Mouse (Mus musculus): Measurements from ENCODE around the gene Mtx1.

Gene Mtx1

DNA sequence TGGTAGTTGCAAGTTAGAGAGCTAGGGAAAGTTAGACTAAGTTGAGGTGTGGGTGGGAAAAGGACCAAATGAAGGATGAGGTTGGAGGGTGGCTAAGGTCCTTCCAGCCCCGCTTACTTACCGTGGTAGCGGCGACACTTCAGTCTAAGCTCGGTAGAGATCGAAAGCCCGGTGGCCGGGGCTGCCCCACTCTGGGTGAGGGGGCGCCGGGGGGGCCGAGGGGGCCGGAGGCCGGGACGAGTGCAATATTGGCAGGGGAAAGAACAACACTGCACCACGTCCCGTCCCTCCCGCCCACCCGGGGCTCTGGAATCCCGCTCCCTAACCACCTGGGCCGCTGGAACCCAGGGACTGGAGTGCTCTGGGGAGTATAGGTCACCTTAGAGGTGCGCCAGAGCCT lies at the start of gene Mtx1:
Mtx1 (minus strand) TSS at position 189 of the 400 bp plus-strand sequence.
- peak; percentile 51 for DNase-seq (ENCODE audit: low read depth)

DNA sequence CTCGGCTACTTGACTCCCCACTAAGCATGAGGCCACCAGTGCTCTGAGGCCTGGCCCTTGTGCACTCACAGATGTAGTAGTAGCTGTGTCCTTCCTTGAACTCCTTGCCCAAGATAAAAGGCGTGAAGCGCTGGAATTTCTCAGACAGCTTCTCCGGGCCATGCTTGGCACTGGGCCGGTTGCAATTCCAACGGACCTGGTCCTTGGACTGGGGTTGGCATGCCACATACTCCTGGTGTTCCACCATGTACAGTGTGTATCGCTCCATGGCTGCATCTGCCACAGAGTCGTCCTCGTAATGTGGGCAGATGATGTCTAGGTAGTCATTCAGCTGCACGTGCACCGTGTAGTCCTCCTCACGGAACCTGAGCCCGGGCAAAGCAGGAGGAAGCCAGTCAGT lies 49.2 kb upstream of the Mtx1 start:
- no peak for DNase-seq (ENCODE audit: low read depth)

DNA sequence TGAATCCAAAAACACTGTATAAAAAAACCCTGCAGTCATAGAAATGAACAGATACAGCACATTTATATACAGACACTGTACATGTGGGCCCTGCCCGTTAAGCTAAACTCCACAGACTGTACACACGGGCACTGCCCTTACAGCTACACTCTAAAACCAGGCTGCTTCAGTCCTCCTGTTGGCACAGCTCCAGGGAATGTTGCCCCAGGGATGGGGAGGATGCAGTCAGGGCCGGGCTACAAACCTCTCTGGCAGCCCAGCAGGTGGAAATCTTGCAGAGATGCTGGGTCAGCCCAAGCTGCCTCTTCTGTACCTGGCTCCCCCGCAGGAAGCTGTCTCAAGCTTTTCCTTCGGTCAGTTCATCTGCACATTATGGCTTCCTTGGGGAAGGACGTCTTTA lies 44.9 kb upstream of the Mtx1 start:
- no peak for DNase-seq (ENCODE audit: low read depth)

DNA sequence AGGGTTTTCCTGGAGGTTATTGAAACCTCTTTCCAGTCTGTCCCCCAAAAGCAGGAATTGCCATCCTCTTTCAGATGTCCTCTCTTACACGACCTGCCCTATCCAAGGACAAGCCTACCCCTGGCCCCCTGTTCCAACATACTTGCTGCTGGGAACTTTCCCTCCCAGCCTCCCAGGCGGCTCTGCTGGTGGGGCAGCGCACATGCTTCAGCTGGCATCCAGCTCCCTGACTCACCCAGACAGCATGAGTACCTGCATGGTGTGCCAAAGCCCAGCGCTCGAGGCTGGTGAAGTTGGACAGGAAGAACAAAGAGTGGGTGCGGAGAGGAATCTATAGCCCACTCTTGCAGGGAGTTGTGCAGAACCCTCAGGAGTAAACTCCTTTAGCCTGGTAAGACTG lies 44.0 kb upstream of the Mtx1 start:
- no peak for DNase-seq (ENCODE audit: low read depth)

DNA sequence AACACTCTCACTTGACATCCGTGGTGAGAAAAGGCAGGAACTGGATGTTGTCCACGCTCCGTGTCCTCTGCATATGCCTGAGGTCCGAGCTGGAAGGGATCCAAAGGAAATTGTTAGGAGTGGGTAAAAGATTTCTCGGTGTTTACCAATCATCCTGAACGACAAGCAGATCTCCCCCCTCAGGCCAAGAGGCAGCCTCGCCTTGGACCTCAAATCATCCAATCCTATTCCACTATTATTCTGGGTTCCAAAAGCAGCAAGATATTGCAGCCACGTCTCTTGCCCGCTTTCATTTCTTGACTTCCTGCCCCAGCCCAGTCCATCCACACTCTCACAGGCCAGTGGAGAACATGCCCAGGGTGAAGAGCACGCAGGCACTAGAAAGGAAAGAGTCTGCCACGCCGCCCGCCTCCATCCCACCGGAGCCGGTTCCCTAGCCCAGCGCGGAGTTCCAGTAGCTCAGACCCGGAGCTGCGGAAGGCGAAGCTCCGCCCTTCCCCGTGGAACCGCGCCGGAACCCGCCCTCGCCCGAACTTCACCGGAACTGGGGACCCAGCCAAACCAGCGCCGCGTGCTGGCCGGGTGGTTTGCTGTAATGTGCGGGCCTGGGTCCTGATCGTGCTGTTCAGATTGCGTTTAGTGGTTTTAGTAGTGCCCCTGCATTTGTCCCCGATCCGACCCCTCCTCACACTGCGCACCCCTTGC lies 43.3 kb upstream of the Mtx1 start, which contains the start of gene Slc50a1:
Slc50a1 (minus strand) TSS at position 520 of the 705 bp plus-strand sequence.
- peak; percentile 87 for DNase-seq (ENCODE audit: low read depth)

DNA sequence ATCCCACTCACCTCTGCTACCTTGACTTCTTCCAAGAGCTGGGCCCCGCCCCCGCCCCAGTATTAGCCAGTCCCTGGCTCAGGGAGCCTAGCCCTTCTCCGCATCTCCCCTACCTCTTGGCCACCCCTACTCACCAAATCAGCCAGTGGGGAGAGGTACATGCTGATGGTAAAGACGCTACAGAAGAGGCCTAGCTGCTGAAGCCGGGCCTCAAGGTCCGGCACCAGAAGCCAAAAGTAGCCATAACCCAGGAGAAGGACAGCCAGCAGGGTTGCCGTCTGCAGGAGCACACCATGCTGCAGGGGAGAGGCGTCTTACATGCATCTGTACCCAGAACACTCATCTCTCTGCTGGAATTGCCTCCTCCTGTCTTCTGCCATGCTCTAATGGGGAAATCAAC lies 42.0 kb upstream of the Mtx1 start:
- DNase-seq (ENCODE audit: low read depth): no peak

DNA sequence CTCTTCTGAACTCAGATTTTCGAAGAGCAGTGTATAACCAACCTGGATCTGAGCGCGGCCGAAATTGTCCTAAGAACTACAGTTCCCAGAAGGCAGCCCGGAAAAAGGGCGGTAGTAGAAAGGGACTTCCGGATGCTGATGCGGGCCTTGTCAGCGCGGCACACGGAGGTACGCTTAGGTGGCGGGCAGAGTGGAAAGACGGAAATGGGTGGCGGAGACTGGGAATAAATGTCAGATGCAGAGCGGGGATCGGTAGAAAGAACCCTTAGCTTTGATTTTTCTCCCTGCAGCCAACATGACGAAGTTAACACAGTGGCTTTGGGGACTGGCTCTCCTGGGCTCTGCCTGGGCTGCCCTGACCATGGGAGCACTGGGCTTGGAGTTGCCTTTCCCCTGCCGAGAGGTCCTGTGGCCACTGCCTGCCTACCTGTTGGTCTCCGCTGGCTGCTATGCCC lies 39.6 kb upstream of the Mtx1 start:
- peak; percentile 91 for DNase-seq (ENCODE audit: low read depth)

DNA sequence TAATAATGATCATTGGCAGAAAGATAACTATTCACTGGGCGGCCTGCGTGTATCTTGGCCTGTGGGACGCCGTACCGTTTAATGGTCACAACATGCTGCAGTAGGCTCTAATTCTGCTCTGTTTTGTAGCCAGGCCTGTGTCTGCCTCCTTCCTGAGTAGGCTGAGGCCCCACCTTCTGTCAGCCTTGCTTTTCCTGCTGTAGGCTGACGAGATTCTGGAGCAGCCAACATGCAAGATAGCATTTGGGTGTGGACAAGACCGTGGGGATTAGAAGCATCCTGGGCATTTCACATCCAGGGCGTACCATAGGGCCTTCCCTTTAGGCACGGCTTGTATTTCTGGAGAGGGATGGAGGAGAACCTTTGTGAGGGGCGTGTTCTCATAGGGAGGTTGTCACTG lies 35.5 kb upstream of the Mtx1 start:
- DNase-seq (ENCODE audit: low read depth): no peak

DNA sequence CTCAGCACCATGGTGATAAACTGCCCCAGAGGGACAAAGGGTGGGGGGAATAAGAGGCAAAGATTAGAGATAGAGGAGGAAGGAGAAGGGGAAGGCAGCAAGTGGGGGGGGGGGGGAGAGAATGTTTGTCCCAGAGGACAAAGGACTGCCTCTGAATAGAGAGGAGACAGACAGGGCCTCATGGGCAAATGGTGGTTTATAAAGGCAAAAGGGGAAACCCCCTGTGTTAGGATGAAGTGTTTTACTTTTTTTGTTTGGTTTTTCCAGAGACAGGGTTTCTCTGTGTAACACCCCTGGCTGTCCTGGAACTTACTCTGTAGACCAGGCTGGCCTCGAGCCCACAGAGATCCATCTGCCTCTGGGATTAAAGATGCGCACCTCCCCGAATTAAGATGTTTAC lies 33.3 kb upstream of the Mtx1 start:
- no peak for DNase-seq (ENCODE audit: low read depth)

DNA sequence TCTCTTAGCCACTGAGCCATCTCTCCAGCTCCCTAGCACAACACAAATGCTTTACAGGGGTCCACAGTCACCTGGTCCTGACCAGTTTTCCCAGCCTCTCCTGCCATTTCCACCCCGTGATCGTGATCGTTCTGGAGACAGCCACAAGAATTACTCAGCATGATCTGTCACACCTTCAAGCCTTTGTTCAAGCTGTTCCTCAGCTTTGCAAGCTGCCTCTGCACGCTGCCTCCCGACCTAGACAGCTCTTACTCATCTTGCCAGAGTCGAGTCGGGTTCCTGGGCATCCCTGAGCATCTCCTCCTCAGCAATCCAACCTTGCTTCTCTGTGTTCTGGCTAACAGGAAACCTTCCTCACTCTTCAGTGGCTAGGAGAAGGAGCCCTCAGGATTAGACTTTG lies 32.2 kb upstream of the Mtx1 start, which contains the start of gene Dpm3:
Dpm3 (plus strand) TSS at position 283 of the 400 bp plus-strand sequence.
- DNase-seq (ENCODE audit: low read depth): no peak

DNA sequence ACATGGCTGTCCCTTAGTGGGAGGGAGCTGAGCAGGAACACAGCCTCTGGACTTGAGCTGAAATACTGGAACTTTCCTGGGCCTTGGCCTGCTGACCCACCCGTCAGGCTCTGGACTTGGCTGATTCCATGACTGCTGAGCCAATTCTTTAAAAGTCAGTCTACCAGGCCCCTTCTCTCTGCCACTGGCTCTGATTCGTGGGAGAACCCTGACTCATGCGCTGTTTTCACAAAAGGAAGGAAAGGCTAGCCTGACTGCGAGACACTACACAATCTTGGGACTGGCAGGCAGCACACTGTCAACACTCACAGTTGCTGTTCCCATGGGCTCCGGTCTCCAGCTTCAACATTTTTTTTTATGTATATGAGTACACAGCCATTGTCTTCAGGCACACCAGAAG lies 29.3 kb upstream of the Mtx1 start:
- DNase-seq (ENCODE audit: low read depth): no peak

DNA sequence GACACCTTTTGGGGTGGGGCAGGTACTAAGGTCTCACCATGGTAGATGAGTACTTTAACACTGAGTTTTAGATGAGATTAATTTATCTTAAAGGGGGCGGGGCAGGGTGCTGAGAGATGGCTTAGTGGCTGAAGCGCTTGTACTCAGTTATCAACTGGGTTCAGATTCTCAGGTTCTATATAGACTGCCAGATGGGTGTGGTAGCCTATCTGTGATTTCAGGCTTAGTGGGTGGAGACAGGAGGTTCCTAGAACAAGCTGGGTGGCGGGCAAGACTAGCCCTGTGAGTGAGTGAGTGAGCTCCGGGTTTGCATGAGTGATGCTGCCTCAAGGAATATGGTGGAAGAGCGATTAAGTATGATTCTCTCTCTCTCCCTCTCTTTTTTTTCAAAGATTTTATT lies 28.1 kb upstream of the Mtx1 start:
- no peak for DNase-seq (ENCODE audit: low read depth)

DNA sequence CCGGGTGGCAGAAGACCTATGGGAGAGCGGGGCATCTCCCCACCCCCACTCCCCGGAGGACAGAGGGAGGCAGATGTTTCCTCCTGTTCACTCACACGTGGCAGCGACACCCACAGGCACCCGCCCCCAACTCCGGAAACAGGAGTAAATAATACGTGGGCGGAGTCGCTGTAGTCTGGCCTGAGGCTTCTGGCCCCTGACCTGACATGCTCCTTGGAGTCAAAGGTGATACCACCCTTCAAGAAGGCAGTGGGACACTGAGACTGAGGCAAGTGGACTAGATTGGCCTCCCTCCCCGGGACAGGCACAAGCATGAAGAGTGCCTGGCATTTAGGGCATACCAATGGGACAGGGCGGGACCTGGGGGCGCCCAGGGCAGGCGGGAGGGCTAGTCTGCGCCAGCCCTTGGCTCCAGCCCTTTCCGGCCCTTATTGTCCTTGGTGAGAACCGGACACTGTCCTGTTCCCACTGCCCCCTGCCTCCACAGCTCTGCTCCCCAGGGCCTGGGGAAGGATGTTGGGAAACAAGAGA lies 24.5 kb upstream of the Mtx1 start:
- DNase-seq (ENCODE audit: low read depth): peak; percentile 70

DNA sequence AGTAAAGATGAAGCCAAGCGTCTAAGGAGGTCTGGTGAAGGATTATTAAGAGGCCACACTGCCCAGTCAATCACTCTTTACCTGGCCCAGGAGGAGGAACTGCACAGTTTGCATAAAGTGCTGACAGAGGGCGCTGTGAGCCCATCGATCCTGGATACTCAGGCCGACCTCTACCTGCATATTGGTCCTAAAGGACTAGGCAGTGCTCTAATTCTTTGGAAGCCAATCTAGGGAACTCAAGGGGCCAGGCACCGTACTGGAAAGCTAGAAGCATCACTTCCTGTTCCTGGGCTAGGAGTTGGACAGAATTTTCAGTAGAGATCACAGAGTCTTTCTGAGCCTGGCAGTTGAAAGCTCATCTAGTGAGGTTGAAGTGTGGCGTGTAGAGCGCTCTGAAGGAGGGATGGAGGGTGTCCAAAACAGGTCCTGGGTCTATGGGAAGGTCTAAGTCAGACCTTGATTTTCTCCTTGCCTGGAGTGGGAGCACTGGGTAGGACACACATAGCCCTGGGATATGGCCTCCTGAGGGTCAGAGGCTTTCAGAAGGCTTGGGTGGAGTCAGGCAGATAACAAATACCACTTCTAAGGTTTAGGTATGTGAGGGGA lies 23.6 kb upstream of the Mtx1 start:
- peak; percentile 83 for DNase-seq (ENCODE audit: low read depth)

DNA sequence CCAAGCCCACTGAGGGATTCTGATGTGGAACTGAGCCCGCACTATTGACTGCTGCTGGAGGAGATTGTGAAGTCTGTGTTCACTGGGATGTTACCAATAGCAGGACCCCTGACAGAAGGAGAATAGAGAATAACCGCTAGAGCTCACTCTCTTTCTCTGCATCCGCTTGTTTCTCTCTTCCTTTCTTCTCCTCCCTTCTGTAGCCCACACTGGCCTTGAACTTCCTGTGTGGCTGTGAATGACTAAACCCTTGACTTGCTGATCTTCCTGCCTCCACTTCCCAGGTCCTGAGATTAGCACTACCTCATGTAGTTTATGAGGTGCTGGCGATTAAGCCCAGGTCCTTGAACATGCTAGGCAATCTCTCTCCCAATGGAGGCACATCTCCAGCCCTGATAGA lies 20.6 kb upstream of the Mtx1 start:
- peak; percentile 64 for DNase-seq (ENCODE audit: low read depth)

DNA sequence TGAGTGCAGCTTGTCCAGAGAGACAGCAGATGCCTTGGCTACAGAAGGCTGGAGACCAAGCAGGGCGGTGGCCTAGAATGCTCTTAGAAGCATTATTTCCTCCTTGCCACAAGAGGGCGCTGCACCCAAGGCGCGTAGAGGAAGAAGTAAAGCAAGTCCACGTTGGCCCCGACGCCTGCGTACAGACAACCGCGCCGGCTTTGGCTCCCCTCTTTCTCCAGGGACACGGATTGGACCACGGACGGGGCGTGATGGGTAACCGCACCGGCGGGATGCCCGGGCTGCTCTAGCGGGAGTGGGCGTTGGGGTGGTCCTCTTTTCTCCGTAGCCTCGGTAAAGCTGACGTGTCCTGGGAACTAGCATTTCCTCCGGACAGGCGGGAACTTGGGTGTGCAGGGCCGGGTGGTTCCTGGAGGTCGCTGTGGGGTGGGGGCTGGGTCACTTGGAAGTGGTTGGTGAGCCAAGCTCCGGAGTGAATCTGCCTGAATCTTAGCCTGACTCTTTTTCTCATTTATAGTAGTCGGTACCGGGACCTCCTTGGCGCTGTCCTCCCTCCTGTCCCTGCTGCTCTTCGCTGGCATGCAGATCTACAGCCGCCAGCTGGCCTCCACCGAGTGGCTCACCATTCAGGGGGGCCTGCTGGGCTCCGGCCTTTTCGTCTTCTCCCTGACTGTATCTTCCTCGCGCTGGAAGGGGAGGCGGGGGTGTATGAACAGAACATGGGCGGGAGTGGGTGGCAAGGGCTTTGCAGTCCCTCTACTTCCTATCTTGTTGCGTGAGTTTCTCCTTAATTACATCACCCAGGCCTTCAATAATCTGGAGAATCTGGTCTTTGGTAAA lies 19.6 kb upstream of the Mtx1 start, which contains the start of gene Trim46:
Trim46 (minus strand) TSS at position 49 of the 840 bp plus-strand sequence.
- peak; percentile 95 for DNase-seq (ENCODE audit: low read depth)

DNA sequence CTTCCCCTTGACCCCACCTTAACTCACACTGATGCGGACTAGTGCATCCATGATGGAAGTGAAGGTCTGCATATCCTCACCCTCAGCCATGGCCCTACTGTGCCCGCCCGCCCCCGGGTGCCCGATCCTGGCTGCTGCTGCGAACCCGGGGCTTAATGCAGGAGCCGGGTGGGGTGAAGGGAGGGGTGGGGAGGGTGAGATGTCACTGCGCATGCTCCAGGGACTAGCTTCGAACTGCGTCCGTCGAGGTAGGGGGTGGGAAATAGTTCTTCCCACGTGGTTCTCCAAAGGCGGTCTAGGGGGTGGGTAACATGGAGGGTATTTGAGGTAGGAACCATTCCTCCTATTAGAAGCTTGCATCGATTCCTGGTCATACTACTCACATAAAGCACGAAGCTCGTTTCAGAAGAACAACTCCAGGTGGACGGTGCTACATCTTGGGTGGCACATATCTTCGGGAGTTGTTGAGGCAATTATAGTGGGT lies 18.8 kb upstream of the Mtx1 start, which contains the start of gene Krtcap2:
Krtcap2 (plus strand) TSS at position 279 of the 484 bp plus-strand sequence.
- DNase-seq (ENCODE audit: low read depth): peak; percentile 86

DNA sequence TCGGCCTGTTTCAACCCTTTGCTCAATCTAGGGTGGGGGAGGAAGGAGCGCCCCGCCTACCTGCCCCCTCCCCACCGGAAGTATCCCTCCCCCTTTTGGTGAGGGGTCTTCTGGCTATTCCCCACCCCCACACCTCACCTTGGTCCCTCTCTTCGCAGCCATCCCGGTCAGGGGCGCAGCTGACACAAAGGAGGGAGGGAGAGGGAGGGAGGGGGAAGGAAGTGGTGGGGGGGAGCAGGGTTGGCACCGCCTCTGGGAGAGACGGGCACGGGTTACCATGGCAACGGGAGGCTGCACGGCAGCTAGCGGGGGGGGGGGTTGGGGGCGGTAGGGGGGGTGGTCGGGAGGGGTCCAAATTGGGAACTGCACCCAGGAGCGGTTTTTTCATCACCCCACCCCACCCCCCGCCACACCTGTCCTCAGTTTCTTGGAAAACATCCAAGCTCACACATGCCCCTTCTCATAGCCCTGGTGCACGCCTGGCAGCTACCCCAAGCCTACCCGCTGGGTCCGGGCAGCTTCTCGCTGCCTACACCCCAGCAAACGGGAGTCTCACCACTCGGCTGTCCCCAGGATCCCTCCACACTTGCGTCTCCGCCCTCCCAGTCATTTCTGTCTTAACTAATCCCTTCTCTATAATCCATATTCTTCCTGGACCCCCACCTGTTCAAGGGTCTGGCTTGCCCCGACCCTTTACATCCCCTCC lies 18.2 kb upstream of the Mtx1 start:
- peak; percentile 80 for DNase-seq (ENCODE audit: low read depth)

DNA sequence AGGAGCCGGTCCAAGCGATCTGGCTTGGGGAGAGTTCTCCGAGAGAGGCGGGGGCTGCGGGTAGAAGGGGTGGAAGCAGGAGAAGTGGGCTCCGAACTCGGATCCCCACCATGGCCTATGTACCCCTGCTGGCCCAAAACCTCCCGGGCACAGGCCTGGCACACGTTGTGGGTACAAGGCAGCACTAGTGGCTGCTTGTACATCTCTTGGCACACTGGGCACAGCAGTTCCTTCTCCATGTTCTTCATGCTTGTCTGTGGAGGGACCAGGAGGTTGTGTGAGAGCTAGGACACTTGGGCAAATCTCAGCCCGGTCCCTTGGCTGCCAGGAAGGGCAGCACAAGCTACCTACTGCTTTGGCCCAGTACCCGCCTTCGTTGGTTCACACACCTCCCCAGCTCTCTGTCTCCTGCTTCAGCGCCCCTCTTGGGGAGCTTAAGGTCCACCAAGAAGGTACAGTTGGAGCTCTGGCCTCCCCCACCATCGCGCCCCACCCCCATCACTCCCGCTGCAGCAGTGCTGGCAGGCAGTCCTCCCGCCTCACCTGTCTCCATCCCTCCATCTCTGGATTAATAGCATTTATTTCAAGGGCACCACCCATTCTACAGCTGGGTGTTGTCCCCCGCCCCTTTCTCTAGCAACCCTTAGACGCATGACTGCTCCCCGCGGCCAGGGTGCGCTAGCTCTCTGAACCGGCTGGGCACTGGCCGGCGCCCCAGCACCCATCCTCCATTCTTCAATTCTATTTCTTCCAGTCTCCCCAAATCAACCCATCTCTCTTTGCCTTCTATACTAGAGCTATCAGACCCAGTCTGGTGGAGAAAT lies 17.5 kb upstream of the Mtx1 start:
- DNase-seq (ENCODE audit: low read depth): peak; percentile 73

DNA sequence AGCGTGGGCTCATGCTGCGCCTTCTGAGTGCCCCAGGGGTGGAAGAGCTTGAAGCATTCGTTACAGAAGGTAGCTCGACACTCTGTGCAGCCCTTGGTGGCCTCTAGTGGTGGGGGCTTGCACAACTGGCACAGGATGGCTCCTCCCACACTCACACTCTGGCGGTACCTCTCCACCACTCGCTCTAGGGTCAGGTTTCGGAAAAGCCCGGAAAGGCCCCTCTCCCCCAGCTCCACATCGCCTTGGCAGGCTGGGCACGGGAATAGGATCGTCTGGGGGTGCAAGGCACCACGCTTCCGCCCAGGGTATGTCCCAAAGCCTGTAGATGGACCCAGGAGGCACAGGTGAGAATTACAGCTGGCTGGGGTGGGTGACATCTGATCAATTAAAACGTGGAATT lies 16.7 kb upstream of the Mtx1 start:
- DNase-seq (ENCODE audit: low read depth): peak; percentile 83
